Mouse (Mus musculus) C2C12 (cell line): ENCODE measurements around the gene Gm43552. TPM values are rescaled to one million over a fixed set of nuclear protein-coding genes. Genes with fewer than 3 reads are reported as not detected.
"Not testable (repeated sequence)": the region's sequence is repeated elsewhere in the genome, so short reads cannot be mapped to it uniquely, and the experiment has no call there.

Experiments used
- H3K27me3 ChIP-seq: one replicate; pipeline ENCODE4 v1.6.1; 2011; ENCODE audit not compliant: control insufficient read depth, insufficient read depth, insufficient read length
- H3K36me3 ChIP-seq: one replicate; pipeline ENCODE4 v1.6.1; 2011; ENCODE audit not compliant: control insufficient read depth, insufficient read depth
- H3K4me3 ChIP-seq: one replicate; pipeline ENCODE4 v1.5.1; 2011; ENCODE audit warnings: mild to moderate bottlenecking, control low read depth; ENCODE audit not compliant: poor library complexity, insufficient read depth, severe bottlenecking
- H3K79me2 ChIP-seq: one replicate; pipeline ENCODE4 v1.6.1; 2011; ENCODE audit not compliant: control insufficient read depth, insufficient read depth
- H3K79me3 ChIP-seq: one replicate; pipeline ENCODE4 v1.6.1; 2011; ENCODE audit warnings: low read depth, control low read depth
- H3ac ChIP-seq: one replicate; pipeline ENCODE3; 2011; ENCODE audit warnings: low read depth; ENCODE audit not compliant: control insufficient read depth, insufficient read length
- CEBPB ChIP-seq: IDR thresholded peaks from one replicate; pipeline ENCODE4 v1.6.1; 2011; ENCODE audit warnings: low read depth, mild to moderate bottlenecking, control low read depth, moderate library complexity
- CTCF ChIP-seq: IDR thresholded peaks from one replicate; pipeline ENCODE4 v1.5.1; 2011; ENCODE audit not compliant: control insufficient read depth, insufficient read depth, insufficient read length
- FOSL1 ChIP-seq: IDR thresholded peaks from one replicate; pipeline ENCODE4 v1.8.0; 2011; ENCODE audit warnings: mild to moderate bottlenecking, low read length; ENCODE audit not compliant: poor library complexity, insufficient read depth, severe bottlenecking
- MAX ChIP-seq: IDR thresholded peaks from one replicate; pipeline ENCODE4 v1.6.1; 2011; ENCODE audit warnings: mild to moderate bottlenecking, control low read depth
- MYOD1 ChIP-seq: IDR thresholded peaks from one replicate; pipeline ENCODE4 v1.6.1; 2011; ENCODE audit warnings: low read depth; ENCODE audit not compliant: control insufficient read depth, insufficient read length
- MYOG ChIP-seq: IDR thresholded peaks from one replicate; pipeline ENCODE4 v1.6.1; 2011; ENCODE audit not compliant: control insufficient read depth, insufficient read length; ENCODE audit errors: extremely low read depth
- USF1 ChIP-seq: IDR thresholded peaks from one replicate; pipeline ENCODE4 v1.6.1; 2011; ENCODE audit warnings: low read depth, mild to moderate bottlenecking, control low read depth, moderate library complexity
- polyA plus RNA-seq: library from polyadenylated mRNA; unstranded; fragments of >200 nt; fragmentation: generic; extraction: Trizol; gene quantifications from one replicate; pipeline ENCODE4 v1.2.1, GENCODE M21; 2012; ENCODE audit warnings: missing spikeins

Gene Gm43552
- polyA plus RNA-seq, 1 experiment, result not detected

- H3K4me3 ChIP-seq, result no peak overlapping the region
Observed at GRCm38 (mm10) chr5:65487381-65487780, 5.3 kb downstream of the Gm43552 start.

DNA sequence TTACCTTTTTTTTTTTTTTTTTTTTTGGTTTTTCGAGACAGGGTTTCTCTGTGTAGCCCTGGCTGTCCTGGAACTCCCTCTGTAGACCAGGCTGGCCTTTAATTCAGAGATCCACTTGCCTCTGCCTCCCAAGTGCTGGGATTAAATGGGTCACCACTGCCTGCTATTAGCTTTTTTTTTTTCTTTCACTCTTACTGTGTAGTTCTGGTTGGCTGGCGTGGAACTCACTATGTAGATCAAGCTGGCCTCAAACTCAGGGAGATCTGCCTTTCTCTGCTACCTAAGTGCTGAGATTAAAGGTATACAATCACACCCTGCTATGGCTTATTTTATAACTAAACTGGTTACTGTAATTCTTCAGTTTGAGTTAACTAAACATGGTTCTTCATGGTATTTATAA is 6.1 kb downstream of the Gm43552 start:
- Histone ChIP-seq H3K27me3 (no peaks in the 10 kb centered on the region), H3ac (no peak overlapping the region), H3K4me3 (no peak overlapping the region), H3K79me3 (peaks cover 20% of the 10 kb centered on the region), H3K36me3 (no peaks in the 10 kb centered on the region), H3K79me2 (peaks cover 51% of the 10 kb centered on the region)
- TF ChIP-seq MYOD1 (no peak), MAX (no peak), CEBPB (no peak), MYOG (no peak), USF1 (no peak), FOSL1 (no peak), CTCF (no peak)

More at GRCm38 (mm10) chr5:65487381-65487780, 5.3 kb downstream of the Gm43552 start:
- Histone ChIP-seq H3K36me3 (no peaks in the 10 kb centered on the region), H3K27me3 (no peaks in the 10 kb centered on the region), H3K79me2 (peaks cover 57% of the 10 kb centered on the region), H3K79me3 (peaks cover 20% of the 10 kb centered on the region), H3ac (no peak overlapping the region)
- TF ChIP-seq MYOG (no peak), USF1 (no peak), CEBPB (no peak), MYOD1 (no peak), FOSL1 (no peak), MAX (no peak), CTCF (no peak)

- Histone ChIP-seq H3K79me3 (peaks cover 6% of the 10 kb centered on the region), H3K4me3 (no peak overlapping the region), H3K36me3 (no peaks in the 10 kb centered on the region), H3K79me2 (peaks cover 33% of the 10 kb centered on the region), H3K27me3 (no peaks in the 10 kb centered on the region), H3ac (no peak overlapping the region)
- TF ChIP-seq USF1, result no peak
- no peak for TF ChIP-seq CTCF
- no peak for TF ChIP-seq MAX
- TF ChIP-seq MYOD1, result no peak
- TF ChIP-seq CEBPB, result no peak
- TF ChIP-seq FOSL1, result no peak
- no peak for TF ChIP-seq MYOG
Observed at GRCm38 (mm10) chr5:65482996-65483395, 9.6 kb downstream of the Gm43552 start.

DNA sequence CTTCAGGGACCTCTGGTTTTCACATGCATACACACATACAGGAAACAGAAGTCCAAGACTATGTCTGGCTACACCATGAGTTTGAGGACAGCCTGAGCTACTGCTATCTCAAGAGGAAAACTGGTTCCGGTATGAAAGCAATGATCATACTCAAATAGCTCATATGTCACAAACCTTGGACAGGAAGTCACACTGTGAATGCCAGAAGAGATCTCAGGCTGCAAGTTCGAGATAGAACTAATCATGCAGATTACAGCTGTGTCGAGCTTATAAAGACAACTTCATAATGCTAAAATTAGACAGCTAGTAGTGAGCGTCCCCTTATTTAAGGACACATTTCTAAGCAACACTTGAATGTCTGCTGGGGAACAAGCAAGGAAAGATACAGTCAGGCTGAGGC is 12.1 kb downstream of the Gm43552 start:
- Histone ChIP-seq H3ac (no peak overlapping the region), H3K79me3 (peaks cover 2% of the 10 kb centered on the region), H3K36me3 (no peaks in the 10 kb centered on the region), H3K27me3 (no peaks in the 10 kb centered on the region), H3K4me3 (no peak overlapping the region), H3K79me2 (peaks cover 28% of the 10 kb centered on the region)
- TF ChIP-seq CTCF, result no peak
- TF ChIP-seq MAX, result no peak

DNA sequence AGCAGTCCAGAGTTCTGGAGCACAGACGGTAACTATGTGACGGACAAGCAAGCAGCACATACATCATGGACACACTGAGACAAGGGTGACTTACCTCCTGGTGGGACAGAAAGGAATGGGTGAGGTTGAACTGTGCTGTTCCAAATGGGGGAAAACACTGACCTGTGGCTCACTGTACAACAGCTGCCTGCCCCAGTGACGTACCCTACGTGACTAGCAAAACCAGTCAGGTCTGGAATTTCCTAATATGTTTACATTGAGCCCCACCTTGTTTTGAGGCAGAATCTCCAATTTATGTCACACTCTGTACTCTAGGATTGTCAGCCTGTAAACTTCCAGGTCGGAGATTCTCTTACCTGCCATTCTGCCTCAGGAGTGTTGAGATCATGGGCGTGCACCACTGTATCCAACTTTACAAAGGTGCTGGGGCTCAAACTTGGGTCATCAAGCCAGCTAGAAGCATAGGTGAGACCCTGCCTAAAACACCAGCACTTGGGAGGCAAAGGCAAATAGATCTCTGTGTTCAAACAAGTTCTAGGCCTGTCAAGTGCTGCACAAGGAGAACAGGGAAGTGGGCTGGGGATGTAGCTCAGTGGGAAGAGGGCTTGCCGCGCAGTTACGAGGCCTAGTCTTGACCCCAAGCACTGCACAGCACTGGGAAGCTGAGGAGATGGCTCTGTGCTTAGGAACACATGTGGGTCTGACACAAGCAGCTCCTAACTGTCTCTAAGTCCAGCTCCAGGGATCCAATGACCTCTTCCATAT is 12.8 kb downstream of the Gm43552 start:
- H3K27me3 ChIP-seq, result no peaks in the 10 kb centered on the region
- H3K4me3 ChIP-seq, result no peak overlapping the region
- H3K36me3 ChIP-seq, result no peaks in the 10 kb centered on the region

GRCm38 (mm10) chr5:65478224-65478623 is 14.4 kb downstream of the Gm43552 start:
- Histone ChIP-seq H3K79me3 (no peaks in the 10 kb centered on the region), H3K27me3 (no peaks in the 10 kb centered on the region), H3K4me3 (no peak overlapping the region), H3K36me3 (no peaks in the 10 kb centered on the region), H3K79me2 (peaks cover 17% of the 10 kb centered on the region), H3ac (no peak overlapping the region)
- TF ChIP-seq MAX (no peak), USF1 (no peak), MYOG (no peak), FOSL1 (no peak), MYOD1 (no peak), CEBPB (no peak), CTCF (no peak)

More for the DNA sequence above, 12.8 kb downstream of the Gm43552 start:
- TF ChIP-seq CEBPB (no peak), MAX (no peak), FOSL1 (no peak), MYOG (no peak), USF1 (no peak), MYOD1 (no peak), CTCF (no peak)
- Histone ChIP-seq H3ac (no peak overlapping the region), H3K79me3 (peaks cover 2% of the 10 kb centered on the region), H3K79me2 (peaks cover 23% of the 10 kb centered on the region)

DNA sequence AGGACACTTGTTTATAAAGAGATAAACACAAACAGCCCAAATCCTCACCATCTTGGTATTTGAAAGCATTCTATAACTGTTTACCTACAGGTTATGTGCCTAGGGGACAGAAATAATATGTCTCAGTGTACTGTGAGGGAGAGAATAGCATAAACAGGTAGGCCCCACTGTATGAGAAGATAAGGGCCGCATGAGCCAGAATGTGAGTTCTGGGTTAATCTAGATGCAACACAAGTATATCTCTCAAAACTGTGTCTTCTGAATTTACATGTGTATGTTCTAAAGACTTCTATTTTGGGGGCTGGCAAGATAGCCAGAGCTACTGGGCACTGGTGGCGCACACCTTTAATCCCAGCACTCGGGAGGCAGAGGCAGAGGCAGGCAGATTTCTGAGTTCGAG is 15.9 kb downstream of the Gm43552 start:
- H3K79me2 ChIP-seq, H3K36me3 ChIP-seq, H3K27me3 ChIP-seq, H3ac ChIP-seq, H3K4me3 ChIP-seq, H3K79me3 ChIP-seq: not testable (repeated sequence)
